Mouse (Mus musculus): ENCODE measurements around the gene Maml3.

GRCm38 (mm10) chr3:51998511-51999399, 106.1 kb downstream of the Maml3 start:
- TF ChIP-seq CTCF (IDR thresholded peaks at IDR 0.05; ENCODE audit: low read depth) (no peak), EP300 (IDR thresholded peaks at IDR 0.05; ENCODE audit: low read depth) (peak; percentile 85)
